Mouse (Mus musculus) adrenal gland, adult 2 months (tissue): ENCODE measurements around the gene Plin3. TPM values are rescaled to one million over a fixed set of nuclear protein-coding genes. Genes with fewer than 3 reads are reported as not detected.

Source experiments
- DNase-seq: peaks from one replicate; pipeline ENCODE4 v3.0.0; 2021
- microRNA-seq, 2 experiments: library from miRNA; unstranded; fragments of <30 nt; microRNA quantifications; one replicate each; pipeline ENCODE4 v1.2.0; 2021
- polyA plus RNA-seq: library from polyadenylated mRNA; depleted of rRNA; stranded (reverse); fragments of >200 nt; gene quantifications from 2 replicates; pipeline ENCODE4 v1.2.3, GENCODE M21; 2012; rRNA removed
- total RNA-seq, 2 experiments: library from RNA; stranded (reverse); gene quantifications; 2 replicates each; pipeline ENCODE4 v1.2.3; 2021

Gene Plin3
- total and polyA plus RNA-seq, 3 experiments = 51.8 to 101 (median 65.9) TPM

DNA sequence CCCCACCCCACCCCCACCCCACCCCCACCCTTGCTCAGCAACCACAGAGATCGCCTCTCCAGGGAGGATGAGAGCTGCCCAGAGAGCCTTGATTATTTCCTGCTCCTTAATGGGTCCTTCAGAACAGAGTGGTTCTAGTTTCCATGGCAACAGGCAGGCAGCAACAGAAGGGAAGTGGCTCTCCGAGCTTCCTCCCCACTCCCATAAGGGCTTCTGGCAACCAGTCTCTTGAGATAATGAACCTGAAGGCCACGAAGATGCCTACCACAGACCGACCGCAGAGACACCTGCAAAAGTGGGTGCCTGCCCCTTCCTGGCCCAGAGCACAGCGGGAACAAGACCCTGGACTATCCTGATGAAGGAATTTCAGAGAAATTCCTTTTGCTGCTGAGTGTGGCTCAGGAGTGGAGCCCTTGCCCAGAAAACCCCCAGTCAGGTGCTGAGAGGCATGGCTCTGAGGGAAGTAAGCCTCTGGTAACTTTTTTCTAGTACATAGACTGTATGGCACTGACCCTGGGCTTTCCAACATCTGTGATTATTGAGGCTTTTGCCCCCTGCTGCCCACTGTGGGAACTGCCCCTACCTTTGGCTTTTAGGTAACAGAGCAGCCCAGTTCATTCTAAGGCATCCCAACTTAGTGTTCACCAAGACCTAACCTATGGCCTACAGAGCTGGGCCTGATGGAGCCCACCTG is 41.4 kb downstream of the Plin3 start:
- peak; percentile 68 for DNase-seq

DNA sequence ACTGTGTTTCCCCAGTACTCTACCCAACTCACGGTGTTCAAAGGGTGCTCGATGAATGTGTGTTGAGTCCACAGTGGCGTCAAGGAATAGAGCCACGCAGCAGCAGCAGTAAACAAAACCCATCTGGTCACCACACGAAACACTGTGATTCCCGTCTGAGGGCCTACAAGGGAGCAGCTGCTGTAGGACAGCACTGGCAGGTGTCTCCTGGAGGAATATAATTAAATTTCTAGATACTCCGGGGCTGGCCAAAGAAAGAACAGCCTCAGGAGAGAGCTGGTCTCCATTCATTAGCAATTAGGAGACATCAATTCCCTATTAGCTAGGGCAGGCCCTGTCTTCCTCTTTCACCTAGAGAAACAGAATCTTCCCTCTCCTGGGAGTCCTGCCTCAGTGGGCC is 47.1 kb downstream of the Plin3 start:
- no peak for DNase-seq

DNA sequence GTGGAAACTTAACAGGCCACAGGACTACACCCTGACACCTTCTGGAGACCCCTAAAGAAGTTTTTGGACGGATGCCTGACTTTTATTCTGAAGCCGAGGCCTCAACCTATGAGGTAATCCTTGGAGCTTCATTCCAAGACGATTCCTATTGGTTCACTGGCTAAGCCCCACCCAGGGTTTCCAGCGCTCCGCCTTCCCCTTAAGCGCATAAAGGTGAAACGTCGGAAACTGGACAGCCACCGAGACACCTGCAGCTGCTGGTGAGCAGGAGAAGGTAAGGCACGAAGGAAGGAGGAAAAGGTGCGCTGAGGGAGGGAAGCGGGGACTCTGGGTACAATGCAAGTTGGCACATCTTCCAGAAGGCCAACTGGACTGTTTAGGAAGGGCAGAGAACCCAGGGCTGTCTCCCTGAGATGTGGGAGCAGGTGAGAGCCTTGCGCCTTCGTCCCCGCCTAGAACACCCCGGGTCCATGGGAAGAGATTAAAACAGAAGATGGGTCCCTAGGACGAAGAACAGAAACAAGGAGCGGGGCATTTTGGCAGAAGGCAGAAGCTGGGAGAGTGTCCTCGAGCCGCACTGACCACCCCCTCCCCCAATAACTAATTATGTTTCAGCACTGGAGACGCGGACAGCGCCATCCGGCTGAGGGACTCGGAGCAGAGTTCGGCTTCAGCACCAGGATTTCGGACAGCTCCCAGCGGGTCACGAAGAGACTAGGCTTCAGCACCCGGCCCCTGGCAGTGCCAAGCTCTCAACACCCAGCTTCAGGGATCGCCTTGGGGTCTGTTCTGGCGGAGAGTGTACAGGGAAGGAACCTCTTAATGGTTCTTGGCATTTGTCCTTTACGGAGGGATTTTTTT is 50.9 kb downstream of the Plin3 start:
- DNase-seq = peak; percentile 87

- DNase-seq = no peak
These were observed 58.7 kb downstream of the Plin3 start for GRCm38 (mm10) chr17:56233818-56234469.

DNA sequence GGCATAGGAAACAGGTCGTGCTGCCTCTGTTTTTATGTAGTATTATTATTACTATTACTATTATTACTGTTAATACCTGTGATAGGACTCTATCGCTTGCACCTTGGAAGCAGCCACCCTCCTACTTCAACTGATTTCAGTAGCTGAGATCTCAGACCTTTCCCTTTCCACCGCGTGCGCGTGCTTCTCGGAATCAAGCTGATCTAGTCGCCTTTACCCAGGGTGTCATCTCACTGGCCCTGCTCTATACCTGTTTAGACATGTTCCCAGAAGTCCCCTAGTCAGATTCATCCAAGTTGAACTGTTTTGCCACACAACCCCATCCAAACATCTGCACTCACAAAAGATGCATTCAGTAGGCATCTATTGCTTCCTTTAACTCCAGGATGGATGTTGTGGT is 59.3 kb downstream of the Plin3 start:
- DNase-seq = no peak

- no peak for DNase-seq
These were observed 62.7 kb downstream of the Plin3 start for GRCm38 (mm10) chr17:56229943-56230342.

Small RNA genes lying within 50 kb of the gene (microRNA-seq; reads per million reads assigned to microRNA genes)
- 3,641 to 4,631 reads per million in 2 experiments for gene Mir7b

Other genes starting within 250 kb of the Plin3 start
- gene Ubxn6, start 217.8 kb downstream of the Plin3 start, total RNA-seq = 10 to 100 TPM; 83.2 to 83.8 TPM
- gene Ubxn6, start 217.8 kb downstream of the Plin3 start, polyA plus RNA-seq = 67.8 and 91.2 TPM in 2 replicates
- gene Hdgfl2, start 213.2 kb downstream of the Plin3 start, total RNA-seq = 10 to 100 TPM; 52.7 to 63.7 TPM
- gene Hdgfl2, start 213.2 kb downstream of the Plin3 start, polyA plus RNA-seq = 93.5 and 97.9 TPM in 2 replicates
- 100 to 1,000 TPM in 1 of 2 experiments, 10 to 100 TPM in 1; 92.6 to 121 TPM for gene Plin4, start 183.1 kb downstream of the Plin3 start, total RNA-seq
- 100 and 184 TPM in 2 replicates for gene Plin4, start 183.1 kb downstream of the Plin3 start, polyA plus RNA-seq
- gene Plin5, start 175.3 kb downstream of the Plin3 start, total RNA-seq = 10 to 100 TPM; 59.5 to 71.9 TPM
- gene Plin5, start 175.3 kb downstream of the Plin3 start, polyA plus RNA-seq = 42.9 and 91.7 TPM in 2 replicates
- 10 to 100 TPM; 23.9 to 45.5 TPM for gene Lrg1, start 170.9 kb downstream of the Plin3 start, total RNA-seq
- 134 and 212 TPM in 2 replicates for gene Lrg1, start 170.9 kb downstream of the Plin3 start, polyA plus RNA-seq
- 10 to 100 TPM in 1 of 2 experiments, 1 to 10 TPM in 1; 6.3 to 10.2 TPM for gene Sema6b, start 152.5 kb downstream of the Plin3 start, total RNA-seq
- 32.9 and 36.5 TPM in 2 replicates for gene Sema6b, start 152.5 kb downstream of the Plin3 start, polyA plus RNA-seq
- gene Tnfaip8l1, start 130.4 kb downstream of the Plin3 start, total RNA-seq = 1 to 10 TPM; 2.0 to 2.4 TPM
- gene Tnfaip8l1, start 130.4 kb downstream of the Plin3 start, polyA plus RNA-seq = 4.2 and 6.7 TPM in 2 replicates
- gene Mydgf, start 109.0 kb downstream of the Plin3 start, total RNA-seq = 10 to 100 TPM; 51.8 to 55.3 TPM
- 70.5 and 71.0 TPM in 2 replicates for gene Mydgf, start 109.0 kb downstream of the Plin3 start, polyA plus RNA-seq
- gene Dpp9, start 74.0 kb downstream of the Plin3 start, total RNA-seq = 10 to 100 TPM; 37.5 to 39.7 TPM
- gene Dpp9, start 74.0 kb downstream of the Plin3 start, polyA plus RNA-seq = 53.2 and 65.3 TPM in 2 replicates
- 10 to 100 TPM; 27.0 to 32.4 TPM for gene Fem1a, start 36.1 kb downstream of the Plin3 start, total RNA-seq
- 44.6 and 46.9 TPM in 2 replicates for gene Fem1a, start 36.1 kb downstream of the Plin3 start, polyA plus RNA-seq
- gene Ticam1, start 16.1 kb downstream of the Plin3 start, total RNA-seq = 10 to 100 TPM; 22.7 to 29.4 TPM
- gene Ticam1, start 16.1 kb downstream of the Plin3 start, polyA plus RNA-seq = 39.7 and 50.2 TPM in 2 replicates
- gene Arrdc5, start 7.4 kb upstream of the Plin3 start, total RNA-seq = not detected
- gene Arrdc5, start 7.4 kb upstream of the Plin3 start, polyA plus RNA-seq = not detected in 2 replicates
- gene Uhrf1, start 10.4 kb upstream of the Plin3 start, total RNA-seq = 1 to 10 TPM; 3.1 to 3.5 TPM
- 2.7 and 3.0 TPM in 2 replicates for gene Uhrf1, start 10.4 kb upstream of the Plin3 start, polyA plus RNA-seq
- 10 to 100 TPM; 37.6 to 37.8 TPM for gene Kdm4b, start 33.2 kb upstream of the Plin3 start, total RNA-seq
- gene Kdm4b, start 33.2 kb upstream of the Plin3 start, polyA plus RNA-seq = 53.7 and 56.4 TPM in 2 replicates
- gene Ptprs, start 183.6 kb upstream of the Plin3 start, total RNA-seq = 100 to 1,000 TPM; 149 to 249 TPM
- 573 and 605 TPM in 2 replicates for gene Ptprs, start 183.6 kb upstream of the Plin3 start, polyA plus RNA-seq
- gene Znrf4, start 219.6 kb upstream of the Plin3 start, total RNA-seq = not detected
- gene Znrf4, start 219.6 kb upstream of the Plin3 start, polyA plus RNA-seq = not detected in 2 replicates